ENCODE assay signal across 10 mouse cellular contexts in the genomic region with DNA sequence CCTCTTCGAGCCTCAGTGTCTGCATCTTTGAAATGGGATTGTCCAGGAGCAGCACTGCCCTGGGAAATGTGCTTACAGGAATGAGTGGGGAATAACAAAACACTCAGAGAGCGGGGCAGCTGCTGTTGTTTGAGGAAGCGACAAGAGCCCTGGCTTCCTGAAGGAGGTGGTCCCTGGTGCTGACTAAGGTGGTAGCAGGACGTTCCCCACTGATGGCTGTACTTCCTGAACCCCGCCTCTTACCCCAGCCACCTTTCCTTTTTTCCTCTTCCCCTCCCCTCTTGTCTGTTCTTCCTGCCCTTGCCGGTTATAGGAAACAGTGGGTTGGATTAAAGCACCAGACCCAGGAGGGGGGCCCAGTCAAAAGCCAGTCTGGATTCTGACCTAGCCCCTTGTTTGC. TPM values are rescaled to one million over a fixed set of nuclear protein-coding genes. Genes with fewer than 3 reads are reported as not detected.
DNase-seq lines count a peak whose midpoint lies in the region; ATAC-seq lines count a peak whose summit lies in the region.
"Had no signal": no experiment of that assay in that cellular context is flagged by ENCODE, and none has a peak within 500 bp of the region (broad histone marks: within the 10 kb centered on the region; RNA-seq: fewer than 3 reads in every experiment).

No protein-coding gene starts in this region.

- no peak for ATAC-seq in lung, embryonic 16.5 days (ENCODE audit: low read depth)
- peak; percentile 75 to 89 for ATAC-seq in hematopoietic stem cell, adult 5-6 weeks (replicated peaks in 1 of 2; ENCODE audit: insufficient read depth in 1 of 2, low FRiP score in 2 of 2, low TSS enrichment in 1 of 2, low read depth in 1 of 2, poor library complexity in 2 of 2, severe bottlenecking in 2 of 2)
- no peak for ATAC-seq in midbrain, embryonic 16.5 days

- no peaks in the 10 kb centered on the region for H3K9me3 ChIP-seq in lung, embryonic 16.5 days (ENCODE audit: control insufficient read depth, low read length)
- no peaks in the 10 kb centered on the region for H3K9me3 ChIP-seq in midbrain, embryonic 16.5 days (replicated peaks; ENCODE audit: control insufficient read depth, low read length, poor library complexity, severe bottlenecking)

- H3K9ac ChIP-seq in lung, embryonic 16.5 days (ENCODE audit: low read length), result no peak overlapping the region
- no peak overlapping the region for H3K9ac ChIP-seq in midbrain, embryonic 16.5 days (ENCODE audit: low read depth, low read length)

- WGBS in lung, embryonic 16.5 days, result 32% methylated on average over 6 of the region's 6 CpGs
- WGBS in midbrain, embryonic 16.5 days, result 38% methylated on average over 6 of the region's 6 CpGs

- H3K4me1 ChIP-seq in lung, embryonic 16.5 days (replicated peaks; ENCODE audit: control insufficient read depth, insufficient read depth, low read length), result peaks cover 35% of the 10 kb centered on the region
- H3K4me1 ChIP-seq in midbrain, embryonic 16.5 days (ENCODE audit: control insufficient read depth, insufficient read depth, low read length), result peaks cover 18% of the 10 kb centered on the region

- 0 out of 2 replicates have a peak overlapping the region, but pooled peaks have one; percentile 19 for H3K27ac ChIP-seq in lung, embryonic 16.5 days (ENCODE audit: low read length)
- no peak overlapping the region; the same call in 1 of the 2 replicates for H3K27ac ChIP-seq in midbrain, embryonic 16.5 days (ENCODE audit: low read length)

- H3K4me2 ChIP-seq in lung, embryonic 16.5 days (ENCODE audit: low read depth, low read length), result no peak overlapping the region
- H3K4me2 ChIP-seq in midbrain, embryonic 16.5 days (ENCODE audit: low read length), result peak overlapping the region; percentile 33; the same call in 1 of the 2 replicates

- peak; percentile 20 for DNase-seq in embryo, embryonic 10 days (ENCODE audit: low spot score)
- DNase-seq in embryo, embryonic 9.5 days (ENCODE audit: extremely low spot score), result no peak
- no peak for DNase-seq in lung, adult 18-20 months
- no peak for DNase-seq in urinary bladder, postnatal 25 days (ENCODE audit: low spot score)
- no peak for DNase-seq in retina, embryonic 14.5 days (ENCODE audit: low spot score)
- DNase-seq: kidney, adult 18-20 months had no signal

- H3K36me3 ChIP-seq in lung, embryonic 16.5 days (ENCODE audit: control insufficient read depth, insufficient read depth, low read length), result 0 out of 2 replicates have a peak, but pooled peaks cover 4% of the 10 kb centered on the region
- H3K36me3 ChIP-seq in midbrain, embryonic 16.5 days (ENCODE audit: control insufficient read depth, insufficient read depth, low read length), result peaks cover 4% of the 10 kb centered on the region; the same call in 1 of the 2 replicates

- H3K4me3 ChIP-seq in lung, embryonic 16.5 days (ENCODE audit: low read length), result no peak overlapping the region
- H3K4me3 ChIP-seq in midbrain, embryonic 16.5 days (ENCODE audit: low read depth, low read length), result no peak overlapping the region

- no peaks in the 10 kb centered on the region for H3K27me3 ChIP-seq in lung, embryonic 16.5 days (ENCODE audit: control insufficient read depth, insufficient read depth, low read depth, low read length)
- H3K27me3 ChIP-seq in midbrain, embryonic 16.5 days (ENCODE audit: control insufficient read depth, insufficient read depth, low read depth, low read length), result no peaks in the 10 kb centered on the region

RNA-seq across cellular contexts. Expression of a gene that starts 45.0 kb away (rescaled TPM):
- 20.6 and 20.9 TPM in 2 replicates for polyA plus RNA-seq in lung, embryonic 16.5 days (2015; fragmentation: Nextera tagmentation; extraction: Ambion mirVana)
- total RNA-seq in hematopoietic stem cell, adult 5-6 weeks (2017), result 77.8 and 83.5 TPM in 2 replicates
- polyA plus RNA-seq in midbrain, embryonic 16.5 days (2015; fragmentation: Nextera tagmentation; extraction: Ambion mirVana), result 18.4 and 21.0 TPM in 2 replicates

RNA-seq across cellular contexts. Expression of a gene that starts 46.7 kb away (rescaled TPM):
- 0.92 and 1.1 TPM in 2 replicates for polyA plus RNA-seq in lung, embryonic 16.5 days (2015; fragmentation: Nextera tagmentation; extraction: Ambion mirVana)
- total RNA-seq in hematopoietic stem cell, adult 5-6 weeks (2017), result not detected in 2 replicates
- 1.1 and 1.6 TPM in 2 replicates for polyA plus RNA-seq in midbrain, embryonic 16.5 days (2015; fragmentation: Nextera tagmentation; extraction: Ambion mirVana)
- total RNA-seq: neutrophil, adult 5-6 weeks had no signal

Comparison
In these comparisons a context has a peak if more than half of its experiments do, and no peak if none do; other contexts are left out.
1. ATAC-seq: peak in hematopoietic stem cell, adult 5-6 weeks (2 of 2); none in lung, embryonic 16.5 days (single experiment) and midbrain, embryonic 16.5 days (single experiment).